Mouse (Mus musculus): Measurements from ENCODE around the gene Icam5.

DNA sequence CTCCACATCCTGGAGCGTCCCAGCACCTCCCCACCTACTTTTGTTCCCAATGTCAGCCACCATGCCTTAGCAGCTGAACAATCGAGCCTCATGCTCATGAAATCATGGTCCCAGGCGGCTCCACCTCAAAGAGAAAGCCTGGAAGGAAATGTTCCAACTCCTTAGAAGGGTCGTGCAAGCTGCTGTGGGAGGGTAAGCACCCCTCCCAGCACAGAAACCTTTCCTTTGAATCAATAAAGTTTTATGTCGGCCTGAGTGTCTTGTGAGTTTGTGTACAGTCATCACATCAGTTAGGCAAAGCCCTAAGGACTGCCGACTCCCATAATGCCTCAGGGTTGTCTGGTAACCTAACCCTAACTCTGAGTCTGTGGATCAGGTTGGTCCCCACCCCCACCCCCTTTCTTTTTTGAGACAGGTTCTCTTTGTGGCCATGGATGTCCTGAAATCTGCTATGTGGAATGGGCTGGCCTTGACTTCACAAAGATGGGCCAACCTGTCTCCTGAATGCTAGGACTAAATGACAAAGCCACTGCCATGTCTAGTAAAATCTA, 3.2 kb upstream of the Icam5 start:
- TF ChIP-seq CTCF (IDR thresholded peaks at IDR 0.05; ENCODE audit: low read depth) (no peak), EP300 (IDR thresholded peaks at IDR 0.05; ENCODE audit: low read depth) (no peak)

Measured in liver, postnatal 0 days (tissue).